Mouse (Mus musculus) yolk sac, embryonic 10.5 days (tissue): ENCODE results near the gene Prkar1a.

Source experiments
- DNase-seq: peaks from one replicate; pipeline ENCODE4 v3.0.0-alpha.2; 2017; ENCODE audit warnings: low spot score

Prkar1a gene

GRCm38 (mm10) chr11:109649206-109649605, at the start of gene Prkar1a:
Gene Prkar1a, plus strand, starts transcription at chr11:109649405.
- DNase-seq, result no peak

GRCm38 (mm10) chr11:109607600-109607999, 41.6 kb upstream of the Prkar1a start:
- DNase-seq, result no peak

GRCm38 (mm10) chr11:109608976-109609625, 40.1 kb upstream of the Prkar1a start:
- no peak for DNase-seq

GRCm38 (mm10) chr11:109610046-109610794, 39.0 kb upstream of the Prkar1a start:
- peak; percentile 55 for DNase-seq

- no peak for DNase-seq
Observed at GRCm38 (mm10) chr11:109610795-109611302, 38.4 kb upstream of the Prkar1a start.

GRCm38 (mm10) chr11:109611303-109612149, 37.7 kb upstream of the Prkar1a start, which contains the start of gene Wipi1:
Gene Wipi1, minus strand, starts transcription at chr11:109611967.
- peak; percentile 100 for DNase-seq

GRCm38 (mm10) chr11:109612871-109613529, 36.2 kb upstream of the Prkar1a start:
- DNase-seq, result no peak

- DNase-seq, result no peak
Observed at GRCm38 (mm10) chr11:109615286-109615685, 33.9 kb upstream of the Prkar1a start.

GRCm38 (mm10) chr11:109616352-109616751, 32.9 kb upstream of the Prkar1a start:
- DNase-seq, result no peak

- no peak for DNase-seq
Observed at GRCm38 (mm10) chr11:109616766-109617165, 32.4 kb upstream of the Prkar1a start.

GRCm38 (mm10) chr11:109619055-109619454, 30.1 kb upstream of the Prkar1a start:
- DNase-seq, result peak; percentile 46

- DNase-seq, result no peak
Observed at GRCm38 (mm10) chr11:109620356-109620755, 28.8 kb upstream of the Prkar1a start.

- DNase-seq, result peak; percentile 28
Observed at GRCm38 (mm10) chr11:109621183-109621582, 28.0 kb upstream of the Prkar1a start.

GRCm38 (mm10) chr11:109622518-109623037, 26.6 kb upstream of the Prkar1a start:
- no peak for DNase-seq

GRCm38 (mm10) chr11:109623238-109623637, 26.0 kb upstream of the Prkar1a start:
- DNase-seq, result no peak

GRCm38 (mm10) chr11:109627648-109628047, 21.6 kb upstream of the Prkar1a start:
- no peak for DNase-seq

GRCm38 (mm10) chr11:109628099-109628498, 21.1 kb upstream of the Prkar1a start:
- no peak for DNase-seq

- no peak for DNase-seq
Observed at GRCm38 (mm10) chr11:109629021-109629521, 20.1 kb upstream of the Prkar1a start.

GRCm38 (mm10) chr11:109634928-109635327, 14.3 kb upstream of the Prkar1a start:
- no peak for DNase-seq

GRCm38 (mm10) chr11:109635871-109636395, 13.3 kb upstream of the Prkar1a start:
- no peak for DNase-seq
